Mouse (Mus musculus): ENCODE measurements around the gene Crybb2.

- no peak for TF ChIP-seq TCF12 (IDR thresholded peaks at IDR 0.05; ENCODE audit: insufficient read depth, poor library complexity, severe bottlenecking)
- no peak for TF ChIP-seq POLR2AphosphoS2 (IDR thresholded peaks at IDR 0.05; ENCODE audit: insufficient read length, low read depth)
- no peak for TF ChIP-seq POLR2A (IDR thresholded peaks at IDR 0.05; ENCODE audit: insufficient read length, low read depth)
These were observed 35.1 kb upstream of the Crybb2 start for GRCm38 (mm10) chr5:113105035-113105434.

Data from myocyte (in vitro differentiated cells).